Mouse (Mus musculus) cerebellum, adult 2 months (tissue): ENCODE data around the gene Fam24a. TPM values are rescaled to one million over a fixed set of nuclear protein-coding genes. Genes with fewer than 3 reads are reported as not detected.

ENCODE experiments used
- DNase-seq, 2 experiments: peaks; one replicate each; pipeline ENCODE4 v3.0.0; 2021
- H3K27ac ChIP-seq: fragments of 200-500 bp; 2 replicates; pipeline ENCODE4 v1.5.1; 2012; ENCODE audit warnings: low read length, control low read depth, inconsistent platforms; ENCODE audit not compliant: insufficient read depth
- H3K27me3 ChIP-seq: fragments of 200-500 bp; 2 replicates; pipeline ENCODE4 v1.6.1; 2012; ENCODE audit warnings: inconsistent platforms, mild to moderate bottlenecking, low read length, moderate library complexity; ENCODE audit not compliant: control insufficient read depth, insufficient read depth
- H3K4me1 ChIP-seq: fragments of 200-500 bp; 2 replicates; pipeline ENCODE4 v1.6.1; 2011; ENCODE audit warnings: low read length; ENCODE audit not compliant: control insufficient read depth, insufficient read depth
- H3K4me3 ChIP-seq: fragments of 200-500 bp; replicated peaks from 2 replicates; pipeline ENCODE3; 2011; ENCODE audit warnings: mild to moderate bottlenecking, low read depth, low read length, control low read depth; ENCODE audit not compliant: insufficient read depth
- CTCF ChIP-seq: fragments of 200-500 bp; IDR thresholded peaks from 2 replicates; pipeline ENCODE4 v1.5.1; 2011; ENCODE audit warnings: low read depth, mild to moderate bottlenecking, control low read depth, low read length, moderate library complexity, borderline replicate concordance; ENCODE audit not compliant: insufficient read depth
- POLR2A ChIP-seq: fragments of 200-500 bp; IDR thresholded peaks from 2 replicates; pipeline ENCODE4 v1.6.1; 2011; ENCODE audit warnings: low read length, control low read depth, borderline replicate concordance; ENCODE audit not compliant: insufficient read depth
- WGBS: fragments of 180-500 bp; shearing (Covaris S2); methylation state at CpG from one replicate; pipeline ENCODE4 v1.1.7; 2018; 5-methylcytosine and 5-hydroxymethylcytosine counted together
- polyA plus RNA-seq: library from polyadenylated mRNA; depleted of rRNA; stranded (reverse); fragments of >200 nt; gene quantifications from 2 replicates; pipeline ENCODE4 v1.2.3, GENCODE M21; 2012; rRNA removed

Fam24a gene
- polyA plus RNA-seq, 1 experiment = not detected

GRCm38 (mm10) chr7:131364131-131364530 lies 30.5 kb downstream of the Fam24a start:
- no peaks in the 10 kb centered on the region for H3K27me3 ChIP-seq
- no peaks in the 10 kb centered on the region for H3K4me1 ChIP-seq
- WGBS = 95% methylated on average over 8 of the region's 8 CpGs
- no peak for DNase-seq
- no peak overlapping the region for H3K27ac ChIP-seq
- no peak for TF ChIP-seq POLR2A
- no peak for TF ChIP-seq CTCF
- no peak overlapping the region for H3K4me3 ChIP-seq

- peak; percentile 94 to 95 for DNase-seq
- peak within 1 kb of the TSS; percentile 90 for H3K27ac ChIP-seq
- no peaks in the 10 kb centered on the region for H3K27me3 ChIP-seq
- peak; percentile 92 for TF ChIP-seq CTCF
- TF ChIP-seq POLR2A = peak; percentile 95
- H3K4me1 ChIP-seq = no peaks in the 10 kb centered on the region
- H3K4me3 ChIP-seq = peak within 1 kb of the TSS; percentile 66
- 6% methylated on average over 47 of the region's 47 CpGs for WGBS
These were observed 37.2 kb downstream of the Fam24a start, which contains the start of gene Pstk for GRCm38 (mm10) chr7:131370648-131371469. Gene Pstk, plus strand, starts transcription at chr7:131371141.

DNA sequence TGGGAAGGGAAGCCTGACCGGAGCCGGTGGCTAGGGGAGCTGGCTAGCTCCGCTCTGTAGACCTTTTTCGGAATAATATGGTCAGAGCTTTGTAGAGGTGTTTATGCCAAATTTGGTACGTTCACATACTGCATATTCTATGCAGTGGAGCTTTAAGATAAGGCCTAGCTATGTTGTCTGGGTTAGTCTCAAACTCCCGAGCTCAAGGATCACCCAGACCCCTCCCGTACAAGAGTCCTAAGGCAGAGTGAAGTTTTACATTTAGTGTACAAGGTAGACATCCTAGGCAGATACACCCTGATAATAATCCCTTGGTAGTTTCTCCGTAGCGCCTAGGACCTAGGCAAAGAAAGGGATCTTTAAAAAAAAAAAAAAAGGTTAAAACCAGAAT lies 37.8 kb downstream of the Fam24a start:
- DNase-seq = no peak
- Histone ChIP-seq H3K4me3 (peak overlapping the region; percentile 66), H3K4me1 (no peaks in the 10 kb centered on the region), H3K27ac (peak overlapping the region; percentile 90), H3K27me3 (no peaks in the 10 kb centered on the region)
- WGBS = 4% methylated on average over 9 of the region's 9 CpGs
- no peak for TF ChIP-seq CTCF
- TF ChIP-seq POLR2A = no peak

- H3K27me3 ChIP-seq = no peaks in the 10 kb centered on the region
- no peak for DNase-seq
- no peaks in the 10 kb centered on the region for H3K4me1 ChIP-seq
- no peak overlapping the region for H3K27ac ChIP-seq
- WGBS = 69% methylated on average over 9 of the region's 9 CpGs
- TF ChIP-seq CTCF = no peak
- no peak for TF ChIP-seq POLR2A
- peak overlapping the region; percentile 47 for H3K4me3 ChIP-seq
These were observed 38.4 kb downstream of the Fam24a start for GRCm38 (mm10) chr7:131371880-131372651.

Other genes starting within 250 kb of the Fam24a start
- not detected in 2 replicates for gene 4933402N03Rik, start 187.6 kb upstream of the Fam24a start, polyA plus RNA-seq
- gene 5430419D17Rik, start 159.5 kb upstream of the Fam24a start, polyA plus RNA-seq = 0.30 and 0.38 TPM in 2 replicates
- gene Cuzd1, start 11.6 kb upstream of the Fam24a start, polyA plus RNA-seq = 0.05 and 0.19 TPM in 2 replicates
- 0.60 and 0.70 TPM in 2 replicates for gene Fam24b, start 4.3 kb upstream of the Fam24a start, polyA plus RNA-seq
- 16.3 and 16.7 TPM in 2 replicates for gene 2310057M21Rik, start 28.9 kb downstream of the Fam24a start, polyA plus RNA-seq
- gene Pstk, start 37.3 kb downstream of the Fam24a start, polyA plus RNA-seq = 69.4 and 75.7 TPM in 2 replicates
- 18.7 and 19.2 TPM in 2 replicates for gene Ikzf5, start 76.7 kb downstream of the Fam24a start, polyA plus RNA-seq
- 29.8 and 36.7 TPM in 2 replicates for gene Acadsb, start 76.7 kb downstream of the Fam24a start, polyA plus RNA-seq
- 0.32 and 0.43 TPM in 2 replicates for gene Hmx3, start 209.0 kb downstream of the Fam24a start, polyA plus RNA-seq
- 0.06 TPM in 1 of 2 replicates, not detected in the other for gene Hmx2, start 214.9 kb downstream of the Fam24a start, polyA plus RNA-seq
- gene Bub3, start 226.4 kb downstream of the Fam24a start, polyA plus RNA-seq = 105 and 108 TPM in 2 replicates